Mouse (Mus musculus) hindbrain, embryonic 13.5 days (tissue): ENCODE measurements around the gene Gstt2. TPM values are rescaled to one million over a fixed set of nuclear protein-coding genes. Genes with fewer than 3 reads are reported as not detected.
"Not testable (repeated sequence)": the region's sequence is repeated elsewhere in the genome, so short reads cannot be mapped to it uniquely, and the experiment has no call there.

Experiments used
- ATAC-seq: fragments of 200-750 bp; cut with Nextera tagmentation; 2 replicates; pipeline ENCODE4 v1.8.0; 2017; ENCODE audit warnings: moderate TSS enrichment; ENCODE audit not compliant: low FRiP score
- H3K27ac ChIP-seq: fragments of 300-500 bp; sonication (generic); 2 replicates; pipeline ENCODE4 v1.5.1; 2015; ENCODE audit warnings: inconsistent platforms, mild to moderate bottlenecking, moderate library complexity
- H3K27me3 ChIP-seq: fragments of 300-500 bp; sonication (generic); 2 replicates; pipeline ENCODE4 v1.6.1; 2015; ENCODE audit warnings: mild to moderate bottlenecking, inconsistent platforms
- H3K36me3 ChIP-seq: fragments of 300-500 bp; sonication (generic); 2 replicates; pipeline ENCODE4 v1.6.1; 2015; ENCODE audit warnings: mild to moderate bottlenecking, inconsistent platforms
- H3K4me1 ChIP-seq: fragments of 300-500 bp; sonication (generic); replicated peaks from 2 replicates; pipeline ENCODE4 v1.6.1; 2015; ENCODE audit warnings: inconsistent platforms
- H3K4me2 ChIP-seq: fragments of 300-500 bp; sonication (generic); 2 replicates; pipeline ENCODE4 v1.6.1; 2015; ENCODE audit warnings: inconsistent platforms, mild to moderate bottlenecking, moderate library complexity
- H3K4me3 ChIP-seq: fragments of 300-500 bp; sonication (generic); 2 replicates; pipeline ENCODE4 v1.5.1; 2015; ENCODE audit warnings: mild to moderate bottlenecking, inconsistent platforms
- H3K9ac ChIP-seq: fragments of 300-500 bp; sonication (generic); 2 replicates; pipeline ENCODE4 v1.6.1; 2015; ENCODE audit warnings: mild to moderate bottlenecking, inconsistent platforms
- H3K9me3 ChIP-seq: fragments of 300-500 bp; sonication (generic); 2 replicates; pipeline ENCODE4 v1.6.1; 2016; ENCODE audit warnings: inconsistent platforms
- WGBS: fragments of 180-500 bp; shearing (Covaris S2); methylation state at CpG from one replicate; pipeline ENCODE4 v1.1.7; 2015; 5-methylcytosine and 5-hydroxymethylcytosine counted together
- polyA plus RNA-seq: library from polyadenylated mRNA; unstranded; fragments of >200 nt; fragmentation: Nextera tagmentation; extraction: Ambion mirVana; gene quantifications from 2 replicates; pipeline ENCODE4 v1.2.1, GENCODE M21; 2015

Gstt2 gene
- polyA plus RNA-seq, 1 experiment from 2014 or later: 7.1 TPM

DNA sequence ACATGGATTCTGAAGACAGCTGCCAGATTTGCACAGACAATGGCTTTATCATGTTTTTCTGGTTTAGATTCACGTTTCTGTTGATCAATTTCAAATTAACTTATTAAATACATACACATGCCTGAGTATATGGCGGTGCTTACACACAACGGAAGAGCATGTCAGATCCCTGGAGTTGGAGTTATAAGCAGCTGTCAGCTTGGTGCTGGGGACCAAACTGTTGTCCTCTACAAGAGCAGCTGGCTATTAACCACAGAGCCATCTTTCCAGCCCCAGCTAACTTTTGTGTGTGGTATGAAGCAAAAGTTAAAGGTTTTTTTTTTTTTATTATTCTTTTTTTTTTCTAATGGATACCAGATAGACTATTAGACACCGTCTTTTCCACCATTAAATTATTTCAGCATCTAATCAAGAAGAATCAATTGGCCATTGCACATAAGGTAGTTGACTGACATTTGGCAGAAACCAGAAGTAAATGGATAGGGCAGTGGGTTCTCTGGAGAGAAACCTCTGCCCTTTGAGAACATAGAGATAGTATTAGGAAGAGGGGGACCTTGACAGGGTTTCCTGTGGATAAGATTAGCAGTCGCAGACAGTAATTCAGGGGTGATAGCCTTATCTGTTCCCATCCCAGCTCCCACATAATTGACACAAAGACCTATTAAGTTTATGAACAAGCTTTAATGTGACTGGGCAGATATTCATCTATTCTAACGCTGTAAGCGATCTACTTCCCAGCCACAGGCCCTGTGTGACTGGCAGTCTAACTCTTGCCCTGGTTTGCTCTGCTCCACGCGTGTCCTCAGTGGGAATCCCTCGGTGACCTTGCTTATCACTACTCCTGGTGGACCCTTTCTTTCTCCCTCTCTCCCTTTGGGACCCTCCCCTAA is 35.0 kb upstream of the Gstt2 start:
- no peaks in the 10 kb centered on the region for H3K27me3 ChIP-seq
- 38% methylated on average over 10 of the region's 10 CpGs for WGBS

DNA sequence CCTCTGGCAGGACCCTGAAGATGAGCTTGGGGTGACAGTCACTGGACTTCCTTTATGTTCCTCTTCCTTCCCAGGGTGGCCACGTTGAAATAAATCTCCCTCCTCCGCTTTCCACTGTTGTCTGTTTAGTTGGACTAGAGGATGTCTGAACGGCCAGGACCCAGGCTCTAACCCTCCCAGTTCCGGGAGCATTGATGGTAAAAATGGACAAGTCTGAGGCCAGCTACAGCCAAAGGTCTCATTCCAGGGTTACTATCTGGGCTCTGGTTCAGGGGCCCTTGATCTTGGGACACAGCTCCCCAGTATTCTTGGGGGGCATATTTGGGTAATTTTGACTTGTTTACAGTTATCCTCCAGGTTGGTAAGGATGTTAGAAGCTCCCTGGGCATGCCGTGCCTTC is 24.4 kb upstream of the Gstt2 start:
- no peak overlapping the region for H3K4me3 ChIP-seq
- no peaks in the 10 kb centered on the region for H3K9me3 ChIP-seq
- WGBS: 51% methylated on average over 5 of the region's 5 CpGs
- H3K36me3 ChIP-seq: peaks cover 17% of the 10 kb centered on the region
- no peaks in the 10 kb centered on the region for H3K27me3 ChIP-seq
- H3K9ac ChIP-seq: no peak overlapping the region
- no peak for ATAC-seq
- 0 out of 2 replicates have a peak overlapping the region, but pooled peaks have one; percentile 97 for H3K27ac ChIP-seq
- H3K4me2 ChIP-seq: no peak overlapping the region
- peaks cover 40% of the 10 kb centered on the region for H3K4me1 ChIP-seq

More for the DNA sequence above, 35.0 kb upstream of the Gstt2 start:
- Histone ChIP-seq H3K27ac (peak overlapping the region; percentile 93), H3K36me3 (no peaks in the 10 kb centered on the region), H3K9ac (peak overlapping the region; percentile 67), H3K4me1 (peaks cover 16% of the 10 kb centered on the region), H3K4me2 (peak overlapping the region; percentile 62), H3K4me3 (peak overlapping the region; percentile 36), H3K9me3 (no peaks in the 10 kb centered on the region)
- peak; percentile 29; the same call in 1 of the 2 replicates for ATAC-seq

DNA sequence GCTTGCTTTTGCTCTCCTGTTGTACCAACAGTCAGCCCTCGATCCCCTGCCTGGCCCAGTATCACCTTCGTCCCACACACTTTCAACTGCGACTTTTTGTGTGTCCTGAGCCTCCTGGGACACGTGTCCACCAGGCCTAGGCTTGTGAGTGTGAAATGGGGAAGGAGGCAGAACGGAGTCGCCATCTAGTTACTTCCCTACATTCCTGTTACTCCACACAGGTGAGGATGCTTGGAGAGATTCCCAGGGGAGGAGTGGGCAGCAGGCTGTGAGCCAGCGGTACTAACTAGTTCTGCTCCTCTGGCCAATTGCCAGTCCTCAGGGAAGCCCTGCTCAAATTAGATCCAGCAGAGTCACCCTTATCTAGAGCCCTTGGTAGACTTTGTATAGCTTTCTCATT is 23.5 kb upstream of the Gstt2 start:
- Histone ChIP-seq H3K4me3 (peak overlapping the region; percentile 73), H3K9me3 (no peaks in the 10 kb centered on the region), H3K4me2 (peak overlapping the region; percentile 76), H3K27ac (peak overlapping the region; percentile 97), H3K9ac (peak overlapping the region; percentile 87; the same call in 1 of the 2 replicates), H3K36me3 (peaks cover 17% of the 10 kb centered on the region), H3K27me3 (no peaks in the 10 kb centered on the region), H3K4me1 (peaks cover 40% of the 10 kb centered on the region)
- 16% methylated on average over 7 of the region's 7 CpGs for WGBS
- no peak for ATAC-seq

DNA sequence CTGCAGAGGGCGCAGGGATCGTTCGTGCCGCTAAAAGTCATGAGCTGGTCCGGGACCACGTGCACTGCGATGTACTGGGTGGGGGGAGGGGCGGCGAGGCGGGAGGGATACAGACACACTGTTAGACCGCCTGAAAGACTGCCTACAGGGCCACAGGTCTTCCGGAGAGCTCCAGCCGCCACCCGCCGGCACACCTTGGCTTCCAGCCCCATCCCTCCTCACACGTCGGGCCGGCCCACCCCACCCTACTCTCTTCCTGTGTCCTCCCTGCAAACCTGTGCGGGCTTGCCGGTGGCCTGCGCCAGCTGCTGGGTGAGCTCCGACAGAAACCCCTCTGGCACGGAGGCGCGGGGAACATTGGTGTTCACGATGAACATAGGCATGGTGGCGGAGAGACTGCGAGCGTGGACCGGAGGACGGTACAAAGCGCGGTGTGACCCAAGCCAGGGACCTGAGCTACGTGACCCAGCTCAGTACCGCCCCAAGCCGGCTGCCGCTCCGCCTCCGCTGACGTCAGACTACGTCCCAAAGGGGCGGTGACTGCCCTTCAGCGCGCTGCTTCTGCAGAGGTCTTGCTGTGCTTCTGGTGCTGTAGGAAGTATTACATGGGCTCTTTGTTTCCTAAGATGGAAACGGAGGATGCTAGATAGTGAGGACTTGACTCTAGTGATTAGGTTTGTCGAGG is 22.7 kb upstream of the Gstt2 start, which contains the start of gene Mif:
Gene Mif, minus strand, starts transcription at position 455 of the 685 bp plus-strand sequence.
- under 1% methylated on average over 46 of the region's 46 CpGs for WGBS

DNA sequence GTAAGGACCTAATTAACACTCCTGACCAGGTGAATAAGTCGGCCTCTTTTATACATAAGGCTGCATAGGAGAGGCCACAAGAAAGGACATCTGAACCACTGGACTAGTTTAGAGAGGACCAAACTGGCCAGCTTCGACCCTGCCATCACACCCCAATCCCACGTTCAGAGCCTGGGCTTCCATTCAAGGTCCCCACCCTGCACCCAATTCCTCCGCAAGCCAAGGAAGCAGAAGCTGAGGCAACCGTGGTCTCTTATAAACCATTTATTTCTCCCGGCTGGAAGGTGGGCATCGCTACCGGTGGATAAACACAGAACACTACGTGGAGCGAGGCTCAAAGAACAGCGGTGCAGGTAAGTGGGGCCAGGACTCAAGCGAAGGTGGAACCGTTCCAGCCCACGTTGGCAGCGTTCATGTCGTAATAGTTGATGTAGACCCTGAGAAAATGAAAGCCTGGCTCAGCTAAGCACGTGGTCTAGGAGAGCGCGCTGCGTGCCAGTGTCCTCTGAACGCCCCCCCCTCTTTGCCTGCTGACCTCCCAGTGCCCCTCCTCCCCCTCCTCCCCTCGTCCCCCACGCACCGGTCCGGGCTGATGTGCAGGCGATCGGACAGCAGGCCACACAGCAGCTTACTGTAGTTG is 22.0 kb upstream of the Gstt2 start:
- 2% methylated on average over 27 of the region's 27 CpGs for WGBS
- H3K9ac ChIP-seq: peak overlapping the region; percentile 87
- H3K4me3 ChIP-seq: peak overlapping the region; percentile 73
- H3K9me3 ChIP-seq: no peaks in the 10 kb centered on the region
- H3K4me1 ChIP-seq: peaks cover 40% of the 10 kb centered on the region
- peaks cover 17% of the 10 kb centered on the region for H3K36me3 ChIP-seq
- peak overlapping the region; percentile 76 for H3K4me2 ChIP-seq
- peak; percentile 73 for ATAC-seq
- H3K27me3 ChIP-seq: no peaks in the 10 kb centered on the region
- H3K27ac ChIP-seq: peak overlapping the region; percentile 97

More for the DNA sequence above, 22.7 kb upstream of the Gstt2 start, which contains the start of gene Mif:
- Histone ChIP-seq H3K27ac (peak within 1 kb of the TSS; percentile 97), H3K4me2 (peak within 1 kb of the TSS; percentile 76), H3K4me1 (peaks cover 40% of the 10 kb centered on the region), H3K36me3 (peaks cover 17% of the 10 kb centered on the region), H3K4me3 (peak within 1 kb of the TSS; percentile 73), H3K9ac (peak within 1 kb of the TSS; percentile 87)
- peak; percentile 95 for ATAC-seq
- not testable (repeated sequence) for H3K9me3 ChIP-seq, H3K27me3 ChIP-seq

DNA sequence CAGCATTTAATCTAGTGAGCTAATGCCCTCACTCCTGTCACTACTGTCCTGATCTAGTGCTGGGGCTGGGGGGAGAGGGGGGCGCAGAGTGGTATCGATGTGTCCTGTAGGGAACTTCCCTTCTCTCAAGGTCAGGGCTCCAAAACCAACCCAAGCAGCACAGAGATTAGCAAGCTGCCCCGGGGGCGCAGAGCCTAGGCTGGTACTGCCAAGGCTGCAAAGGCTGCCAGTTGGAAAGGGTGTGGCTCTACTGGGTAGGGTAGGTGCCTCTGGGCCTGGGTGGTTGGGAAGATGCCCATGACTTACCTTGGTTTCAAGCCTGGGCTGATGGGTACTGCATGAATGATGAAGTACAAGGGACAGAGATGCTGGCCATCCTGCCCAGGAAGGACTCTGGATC is 20.4 kb upstream of the Gstt2 start:
- Histone ChIP-seq H3K4me3 (no peak overlapping the region), H3K36me3 (peaks cover 17% of the 10 kb centered on the region), H3K4me1 (peaks cover 40% of the 10 kb centered on the region), H3K4me2 (0 out of 2 replicates have a peak overlapping the region, but pooled peaks have one; percentile 4), H3K27me3 (no peaks in the 10 kb centered on the region), H3K9me3 (no peaks in the 10 kb centered on the region), H3K9ac (peak overlapping the region; percentile 49; the same call in 1 of the 2 replicates), H3K27ac (no peak overlapping the region)
- 97% methylated on average over 4 of the region's 4 CpGs for WGBS
- ATAC-seq: no peak

DNA sequence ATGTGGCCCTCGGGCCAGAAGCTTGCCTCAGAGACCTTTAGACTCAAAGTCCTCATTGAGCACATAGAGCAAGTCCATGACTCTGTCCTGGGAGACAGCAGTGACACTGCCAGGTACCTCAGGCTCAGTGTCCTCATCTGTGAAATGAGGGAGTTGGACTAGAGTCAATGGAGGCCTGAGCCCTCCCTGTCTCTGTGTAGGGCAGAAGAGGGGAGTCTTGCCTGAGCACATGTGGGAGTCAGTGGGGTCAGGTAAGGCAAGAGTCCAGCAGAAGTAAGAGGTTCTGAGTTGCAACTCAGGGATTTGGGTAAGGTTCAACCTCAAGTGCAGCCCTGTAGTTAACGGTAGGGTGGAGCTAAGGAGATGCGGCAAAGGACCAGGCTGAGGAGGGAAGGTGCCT is 19.8 kb upstream of the Gstt2 start:
- H3K4me3 ChIP-seq: no peak overlapping the region
- H3K4me2 ChIP-seq: no peak overlapping the region
- no peaks in the 10 kb centered on the region for H3K27me3 ChIP-seq
- ATAC-seq: no peak
- no peaks in the 10 kb centered on the region for H3K9me3 ChIP-seq
- 80% methylated on average over 3 of the region's 3 CpGs for WGBS
- peaks cover 17% of the 10 kb centered on the region for H3K36me3 ChIP-seq
- H3K9ac ChIP-seq: 0 out of 2 replicates have a peak overlapping the region, but pooled peaks have one; percentile 24
- H3K27ac ChIP-seq: no peak overlapping the region
- H3K4me1 ChIP-seq: peaks cover 40% of the 10 kb centered on the region

DNA sequence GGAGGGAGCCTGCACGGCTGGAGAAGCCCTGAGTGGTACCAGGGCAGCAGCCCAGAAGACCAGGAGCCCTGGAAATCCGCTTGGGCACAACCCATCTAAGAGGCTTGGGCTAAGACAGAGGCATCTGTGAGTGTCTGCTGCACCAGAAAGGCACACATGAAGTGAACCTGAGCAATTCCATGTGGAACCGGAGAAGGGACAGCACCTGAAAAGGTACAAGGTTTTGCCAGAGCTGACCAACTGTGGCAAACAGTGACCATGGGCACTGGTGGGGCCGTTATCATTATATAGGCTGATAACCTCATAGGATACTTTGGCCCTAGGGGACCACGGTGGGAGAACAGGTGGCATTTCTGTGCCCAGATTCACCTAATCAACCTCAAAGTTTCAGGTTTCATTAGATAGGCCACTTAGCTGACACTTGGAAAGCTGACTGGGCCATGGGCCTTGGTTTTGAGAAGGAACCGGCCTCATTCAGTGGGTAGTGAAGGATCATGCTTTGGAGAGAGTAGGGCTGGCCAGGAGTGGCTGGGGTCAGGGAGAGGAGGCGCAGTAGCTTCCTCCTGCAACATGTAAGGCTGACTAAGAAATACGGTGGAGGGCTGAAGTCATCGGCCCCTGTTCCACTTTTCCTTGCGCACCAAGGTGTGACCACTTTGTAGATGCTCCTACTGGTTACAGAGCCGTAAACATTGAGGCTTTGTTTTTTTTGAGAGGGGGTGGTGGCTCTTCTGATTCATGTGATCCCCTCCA is 19.1 kb upstream of the Gstt2 start:
- Histone ChIP-seq H3K9ac (no peak overlapping the region; the same call in 1 of the 2 replicates), H3K36me3 (peaks cover 17% of the 10 kb centered on the region), H3K4me1 (peaks cover 41% of the 10 kb centered on the region), H3K4me2 (no peak overlapping the region), H3K4me3 (no peak overlapping the region), H3K27me3 (no peaks in the 10 kb centered on the region), H3K9me3 (no peaks in the 10 kb centered on the region), H3K27ac (no peak overlapping the region)
- 85% methylated on average over 11 of the region's 11 CpGs for WGBS
- no peak for ATAC-seq

DNA sequence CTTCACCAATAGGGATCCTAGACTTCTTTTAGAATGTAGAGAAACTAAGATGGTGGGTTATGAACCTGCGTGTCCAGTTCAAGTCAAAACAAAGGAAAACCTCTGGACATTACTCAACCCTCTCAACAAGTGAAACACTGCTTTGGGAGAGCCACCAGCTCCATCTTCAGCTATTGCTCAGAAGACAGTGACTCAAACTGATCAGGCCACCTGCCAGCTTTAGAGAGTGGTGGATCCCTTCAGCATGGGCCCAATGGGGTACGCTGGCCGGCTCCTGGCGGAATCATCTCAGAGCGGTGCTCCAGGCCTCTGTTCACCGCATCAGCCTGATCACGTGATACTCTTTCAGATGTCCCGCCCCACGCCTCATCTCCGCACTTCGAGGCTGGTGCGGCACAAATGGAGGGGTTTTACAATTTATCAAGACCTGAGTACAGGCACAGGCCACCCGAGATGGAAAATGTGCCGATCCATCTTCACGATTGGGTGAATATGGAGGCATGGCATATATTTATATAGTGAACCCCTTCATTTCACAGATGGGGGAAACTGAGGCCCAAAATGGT is 18.3 kb upstream of the Gstt2 start:
- 90% methylated on average over 15 of the region's 15 CpGs for WGBS
- Histone ChIP-seq H3K9ac (no peak overlapping the region; the same call in 1 of the 2 replicates), H3K36me3 (peaks cover 17% of the 10 kb centered on the region), H3K27ac (no peak overlapping the region), H3K4me2 (no peak overlapping the region), H3K4me1 (peaks cover 38% of the 10 kb centered on the region), H3K4me3 (no peak overlapping the region), H3K27me3 (no peaks in the 10 kb centered on the region), H3K9me3 (no peaks in the 10 kb centered on the region)
- ATAC-seq: no peak

DNA sequence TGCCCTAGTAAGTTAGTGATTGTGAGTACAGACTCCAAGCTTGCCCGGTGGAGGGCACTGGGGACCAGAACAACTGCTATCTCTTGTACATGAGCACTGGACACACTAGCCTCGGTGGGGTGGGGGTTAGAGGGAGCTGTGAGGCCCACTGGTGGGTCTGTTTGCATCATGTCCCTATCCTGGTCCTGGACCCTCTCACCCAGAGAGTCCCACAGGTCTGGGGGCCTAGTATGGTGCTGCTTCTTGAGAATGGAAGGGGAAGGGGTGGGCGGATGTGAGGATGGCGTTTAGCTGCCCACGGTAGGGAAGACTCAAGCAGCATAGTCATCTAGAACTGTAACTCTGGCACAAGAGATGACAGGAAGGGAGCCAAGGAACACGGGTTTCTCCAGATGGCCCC is 17.6 kb upstream of the Gstt2 start:
- no peak overlapping the region for H3K4me2 ChIP-seq
- WGBS: 92% methylated on average over 6 of the region's 6 CpGs
- ATAC-seq: no peak
- no peaks in the 10 kb centered on the region for H3K9me3 ChIP-seq
- H3K36me3 ChIP-seq: peaks cover 17% of the 10 kb centered on the region
- H3K27me3 ChIP-seq: no peaks in the 10 kb centered on the region
- H3K27ac ChIP-seq: no peak overlapping the region
- no peak overlapping the region for H3K4me3 ChIP-seq
- H3K4me1 ChIP-seq: peaks cover 34% of the 10 kb centered on the region
- no peak overlapping the region for H3K9ac ChIP-seq

DNA sequence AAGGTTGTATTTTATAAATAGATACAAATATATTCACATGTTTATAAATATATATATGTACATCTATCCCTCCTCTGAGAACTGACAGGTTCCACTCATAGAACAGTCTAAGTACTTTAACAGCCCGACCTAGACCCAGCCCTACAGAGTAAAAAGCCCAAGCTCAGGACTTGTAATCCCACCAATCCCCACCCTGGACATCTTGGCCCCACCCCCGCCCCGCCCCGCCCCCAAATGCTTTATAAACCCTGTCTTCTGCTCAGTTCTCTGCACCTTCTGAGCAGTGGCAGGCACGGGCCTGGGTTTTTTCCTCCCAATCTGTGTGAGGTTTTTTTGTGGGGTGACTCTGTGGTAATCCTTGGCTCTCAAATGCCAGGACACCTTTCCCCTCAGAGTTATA is 16.9 kb upstream of the Gstt2 start:
- H3K27ac ChIP-seq: no peak overlapping the region
- H3K4me2 ChIP-seq: no peak overlapping the region
- no peak overlapping the region for H3K9ac ChIP-seq
- ATAC-seq: no peak
- no peak overlapping the region for H3K4me3 ChIP-seq
- WGBS: 50% methylated on average over 5 of the region's 5 CpGs
- H3K9me3 ChIP-seq: no peaks in the 10 kb centered on the region
- H3K27me3 ChIP-seq: no peaks in the 10 kb centered on the region
- H3K36me3 ChIP-seq: peaks cover 17% of the 10 kb centered on the region
- H3K4me1 ChIP-seq: peaks cover 32% of the 10 kb centered on the region
